Mouse (Mus musculus): ENCODE measurements around the gene Nmral1.

- TF ChIP-seq CTCF (conservative IDR thresholded peaks at IDR 0.05; ENCODE audit: low read length) (no peak), POU5F1 (IDR thresholded peaks at IDR 0.05; ENCODE audit: borderline replicate concordance, low read length) (no peak)
Observed at GRCm38 (mm10) chr16:4768719-4769118, 49.6 kb upstream of the Nmral1 start.
